Mouse (Mus musculus) right cerebral cortex, adult 2 months (tissue): ENCODE measurements around the gene Rpl28.

Experiments used
- DNase-seq, 2 experiments: peaks; one replicate each; pipeline ENCODE4 v3.0.0; 2021 to 2022; ENCODE audit warnings: low spot score in 2 of 2

The Rpl28 gene

GRCm38 (mm10) chr7:4835631-4836327 is 43.1 kb downstream of the Rpl28 start:
- DNase-seq, result no peak

GRCm38 (mm10) chr7:4836351-4836792 is 43.7 kb downstream of the Rpl28 start:
- DNase-seq, result peak in 1 of 2 experiments; percentile 59

- DNase-seq, result no peak
These were observed 45.0 kb downstream of the Rpl28 start for GRCm38 (mm10) chr7:4837639-4838038.

- DNase-seq, result peak; percentile 42 to 66
These were observed 49.4 kb downstream of the Rpl28 start for GRCm38 (mm10) chr7:4842077-4842476.

- peak; percentile 58 to 59 for DNase-seq
These were observed 50.0 kb downstream of the Rpl28 start for GRCm38 (mm10) chr7:4842634-4843131.

GRCm38 (mm10) chr7:4843604-4844244 is 51.0 kb downstream of the Rpl28 start:
- DNase-seq, result peak; percentile 85

- peak in 1 of 2 experiments; percentile 44 for DNase-seq
These were observed 51.7 kb downstream of the Rpl28 start, which contains the start of gene Shisa7 for GRCm38 (mm10) chr7:4844245-4844916. Gene Shisa7, minus strand, starts transcription at chr7:4844696.
